9 mouse cellular contexts compared by ENCODE assay signal in genomic region chr11:80623038-80623380, GRCm38 (mm10).
DNase-seq lines count a peak whose midpoint lies in the region; ATAC-seq lines count a peak whose summit lies in the region.
"Had no signal": no experiment of that assay in that cellular context is flagged by ENCODE, and none has a peak within 500 bp of the region (broad histone marks: within the 10 kb centered on the region; RNA-seq: fewer than 3 reads in every experiment).

No protein-coding gene starts in this region.

- H3K27ac ChIP-seq in neural tube, embryonic 14.5 days (ENCODE audit: low read depth, low read length) = peak overlapping the region; percentile 91

- peak overlapping the region; percentile 18; the same call in 1 of the 2 replicates for H3K9ac ChIP-seq in neural tube, embryonic 14.5 days (replicated peaks; ENCODE audit: low read depth, low read length)

- peaks cover 6% of the 10 kb centered on the region; the same call in 1 of the 2 replicates for H3K4me1 ChIP-seq in neural tube, embryonic 14.5 days (ENCODE audit: control insufficient read depth, insufficient read depth, low read length)

- H3K27me3 ChIP-seq in neural tube, embryonic 14.5 days (ENCODE audit: control insufficient read depth, insufficient read depth, low read length) = no peaks in the 10 kb centered on the region

- H3K9me3 ChIP-seq in neural tube, embryonic 14.5 days (ENCODE audit: control insufficient read depth, low read length) = no peaks in the 10 kb centered on the region

- WGBS in neural tube, embryonic 14.5 days = 9% methylated on average over 7 of the region's 7 CpGs

- peak; percentile 76 for ATAC-seq in neural tube, embryonic 14.5 days (ENCODE audit: low read depth)
- no peak for ATAC-seq in erythroblast, adult 5-6 weeks (replicated peaks; ENCODE audit: low FRiP score, poor library complexity, severe bottlenecking)

- peak overlapping the region; percentile 12; the same call in 1 of the 2 replicates for H3K4me3 ChIP-seq in neural tube, embryonic 14.5 days (ENCODE audit: low read depth, low read length)

- H3K4me2 ChIP-seq in neural tube, embryonic 14.5 days (ENCODE audit: low read depth, low read length) = peak overlapping the region; percentile 46

- peak; percentile 67 for DNase-seq in embryo, embryonic 10.5 days (ENCODE audit: low spot score)
- peak; percentile 60 to 75 for DNase-seq in frontal cortex, adult 2 months (ENCODE audit: extremely low spot score in 1 of 2, low spot score in 1 of 2)
- peak; percentile 53 for DNase-seq in left cerebral cortex, adult 11 months (ENCODE audit: low spot score)
- DNase-seq in spleen, postnatal 36 days (ENCODE audit: low spot score in 2 of 2) = no peak
- DNase-seq in heart, adult 8-10 months (ENCODE audit: low spot score) = no peak
- no peak for DNase-seq in kidney, postnatal 10 days
- DNase-seq: gastrocnemius, postnatal 14 days had no signal

- H3K36me3 ChIP-seq in neural tube, embryonic 14.5 days (ENCODE audit: control insufficient read depth, insufficient read depth, low read length) = no peaks in the 10 kb centered on the region

Comparison
In these comparisons a context has a peak if more than half of its experiments do, and no peak if none do; other contexts are left out.
1. DNase-seq: peak in embryo, embryonic 10.5 days (single experiment), frontal cortex, adult 2 months (2 of 2) and left cerebral cortex, adult 11 months (single experiment); none in spleen, postnatal 36 days (0 of 2), heart, adult 8-10 months (single experiment) and kidney, postnatal 10 days (single experiment).